Mouse (Mus musculus) forebrain, embryonic 16.5 days (tissue): ENCODE measurements around the gene Ednrb. TPM values are rescaled to one million over a fixed set of nuclear protein-coding genes. Genes with fewer than 3 reads are reported as not detected.

ENCODE experiments used
- ATAC-seq: fragments of 200-750 bp; cut with Nextera tagmentation; 2 replicates; pipeline ENCODE4 v1.8.0; 2017; ENCODE audit warnings: mild to moderate bottlenecking, moderate library complexity
- H3K27ac ChIP-seq: fragments of 300-500 bp; sonication (generic); 2 replicates; pipeline ENCODE4 v1.5.1; 2014; ENCODE audit warnings: low read length, control low read depth
- H3K27me3 ChIP-seq: fragments of 300-500 bp; sonication (generic); replicated peaks from 2 replicates; pipeline ENCODE4 v1.6.1; 2014; ENCODE audit warnings: low read length; ENCODE audit not compliant: control insufficient read depth, insufficient read depth
- H3K36me3 ChIP-seq: fragments of 300-500 bp; sonication (generic); 2 replicates; pipeline ENCODE4 v1.6.1; 2014; ENCODE audit not compliant: control insufficient read depth, insufficient read depth
- H3K4me1 ChIP-seq: fragments of 300-500 bp; sonication (generic); replicated peaks from 2 replicates; pipeline ENCODE4 v1.6.1; 2014; ENCODE audit warnings: low read length; ENCODE audit not compliant: control insufficient read depth, insufficient read depth
- H3K4me2 ChIP-seq: fragments of 300-500 bp; sonication (generic); 2 replicates; pipeline ENCODE4 v1.6.1; 2014; ENCODE audit warnings: mild to moderate bottlenecking, low read length, control low read depth
- H3K4me3 ChIP-seq: fragments of 300-500 bp; sonication (generic); replicated peaks from 2 replicates; pipeline ENCODE4 v1.5.1; 2014; ENCODE audit warnings: mild to moderate bottlenecking, low read length, control low read depth
- H3K9ac ChIP-seq: fragments of 300-500 bp; sonication (generic); replicated peaks from 2 replicates; pipeline ENCODE4 v1.6.1; 2014; ENCODE audit warnings: low read depth, low read length, control low read depth
- H3K9me3 ChIP-seq: fragments of 300-500 bp; sonication (generic); 2 replicates; pipeline ENCODE4 v1.6.1; 2016; ENCODE audit warnings: low read length; ENCODE audit not compliant: control insufficient read depth
- WGBS: fragments of 180-500 bp; shearing (Covaris S2); extraction: QIAGEN DNeasy Blood & Tissue Kit; methylation state at CpG from one replicate; pipeline ENCODE4 v1.1.7; 2014; 5-methylcytosine and 5-hydroxymethylcytosine counted together
- polyA plus RNA-seq: library from polyadenylated mRNA; unstranded; fragments of >200 nt; fragmentation: Nextera tagmentation; extraction: Ambion mirVana; gene quantifications from 2 replicates; pipeline ENCODE4 v1.2.1, GENCODE M21; 2015

The Ednrb gene
- polyA plus RNA-seq, 1 experiment from 2014 or later: 46.1 TPM

- H3K4me2 ChIP-seq: no peak overlapping the region
- WGBS: 90% methylated on average over 3 of the region's 3 CpGs
- no peaks in the 10 kb centered on the region for H3K27me3 ChIP-seq
- no peak for ATAC-seq
- H3K9ac ChIP-seq: no peak overlapping the region
- H3K4me1 ChIP-seq: no peaks in the 10 kb centered on the region
- no peaks in the 10 kb centered on the region for H3K36me3 ChIP-seq
- no peak overlapping the region for H3K27ac ChIP-seq
- H3K9me3 ChIP-seq: no peaks in the 10 kb centered on the region
- H3K4me3 ChIP-seq: no peak overlapping the region
Observed at GRCm38 (mm10) chr14:103813246-103813645, 31.0 kb downstream of the Ednrb start.

- Histone ChIP-seq H3K9ac (no peak overlapping the region), H3K4me2 (no peak overlapping the region), H3K4me3 (no peak overlapping the region), H3K9me3 (no peaks in the 10 kb centered on the region), H3K27ac (no peak overlapping the region), H3K27me3 (no peaks in the 10 kb centered on the region), H3K4me1 (no peaks in the 10 kb centered on the region), H3K36me3 (no peaks in the 10 kb centered on the region)
- WGBS: 91% methylated on average over 7 of the region's 7 CpGs
- ATAC-seq: no peak
Observed at GRCm38 (mm10) chr14:103811291-103811690, 32.9 kb downstream of the Ednrb start.

GRCm38 (mm10) chr14:103803907-103804659 lies 40.1 kb downstream of the Ednrb start:
- Histone ChIP-seq H3K27ac (no peak overlapping the region), H3K36me3 (no peaks in the 10 kb centered on the region), H3K4me3 (no peak overlapping the region), H3K9ac (no peak overlapping the region), H3K4me1 (no peaks in the 10 kb centered on the region), H3K27me3 (no peaks in the 10 kb centered on the region), H3K4me2 (no peak overlapping the region), H3K9me3 (no peaks in the 10 kb centered on the region)
- ATAC-seq: no peak
- WGBS: 93% methylated on average over 4 of the region's 4 CpGs

- Histone ChIP-seq H3K36me3 (no peaks in the 10 kb centered on the region), H3K4me2 (no peak overlapping the region), H3K27ac (no peak overlapping the region), H3K27me3 (no peaks in the 10 kb centered on the region), H3K9me3 (peaks cover 4% of the 10 kb centered on the region; the same call in 1 of the 2 replicates), H3K4me3 (no peak overlapping the region), H3K4me1 (peaks cover 3% of the 10 kb centered on the region), H3K9ac (no peak overlapping the region)
- ATAC-seq: no peak
- WGBS: 87% methylated on average over 3 of the region's 3 CpGs
Observed at GRCm38 (mm10) chr14:103797123-103797522, 47.1 kb downstream of the Ednrb start.

GRCm38 (mm10) chr14:103795591-103795990 lies 48.6 kb downstream of the Ednrb start:
- no peak for ATAC-seq
- Histone ChIP-seq H3K27ac (no peak overlapping the region), H3K4me1 (peaks cover 3% of the 10 kb centered on the region), H3K36me3 (no peaks in the 10 kb centered on the region), H3K9ac (no peak overlapping the region), H3K4me2 (no peak overlapping the region), H3K27me3 (no peaks in the 10 kb centered on the region), H3K9me3 (peaks cover 4% of the 10 kb centered on the region; the same call in 1 of the 2 replicates), H3K4me3 (no peak overlapping the region)
- WGBS: 94% methylated on average over 1 of the region's 1 CpGs

GRCm38 (mm10) chr14:103793409-103793808 lies 50.8 kb downstream of the Ednrb start:
- H3K9me3 ChIP-seq: peaks cover 4% of the 10 kb centered on the region; the same call in 1 of the 2 replicates
- 52% methylated on average over 5 of the region's 5 CpGs for WGBS
- H3K4me2 ChIP-seq: no peak overlapping the region
- H3K27me3 ChIP-seq: no peaks in the 10 kb centered on the region
- ATAC-seq: no peak
- no peak overlapping the region for H3K27ac ChIP-seq
- H3K9ac ChIP-seq: no peak overlapping the region
- no peaks in the 10 kb centered on the region for H3K36me3 ChIP-seq
- H3K4me3 ChIP-seq: no peak overlapping the region
- H3K4me1 ChIP-seq: peaks cover 3% of the 10 kb centered on the region

DNA sequence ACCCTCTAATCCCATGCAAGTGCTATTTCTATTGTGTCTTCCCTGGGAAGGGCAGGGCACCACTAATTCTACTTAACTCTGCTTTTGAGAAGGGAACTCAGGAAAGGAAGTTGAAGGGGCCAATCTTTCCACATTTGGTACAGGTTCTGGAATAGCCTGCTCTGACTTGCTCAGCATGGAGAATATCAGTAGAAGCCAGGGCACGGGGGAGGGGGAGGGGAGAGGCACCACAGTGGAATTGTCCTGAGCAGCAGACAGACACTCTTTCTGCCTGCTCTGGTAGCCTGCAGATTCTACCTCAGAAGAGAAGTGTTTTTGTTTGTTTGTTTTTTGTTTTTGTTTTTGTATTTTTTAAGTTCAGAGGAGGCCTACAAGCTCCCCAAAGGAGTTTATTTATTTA lies 51.5 kb downstream of the Ednrb start:
- 38% methylated on average over 1 of the region's 1 CpGs for WGBS
- no peaks in the 10 kb centered on the region for H3K36me3 ChIP-seq

GRCm38 (mm10) chr14:103787547-103787946 lies 56.7 kb downstream of the Ednrb start:
- no peak for ATAC-seq
- H3K9me3 ChIP-seq: no peaks in the 10 kb centered on the region
- no peaks in the 10 kb centered on the region for H3K27me3 ChIP-seq
- H3K4me2 ChIP-seq: no peak overlapping the region
- WGBS: 95% methylated on average over 2 of the region's 2 CpGs
- H3K9ac ChIP-seq: no peak overlapping the region
- no peaks in the 10 kb centered on the region for H3K36me3 ChIP-seq
- no peak overlapping the region for H3K27ac ChIP-seq
- H3K4me1 ChIP-seq: no peaks in the 10 kb centered on the region; the same call in 1 of the 2 replicates
- H3K4me3 ChIP-seq: no peak overlapping the region

More for the DNA sequence above, 51.5 kb downstream of the Ednrb start:
- Histone ChIP-seq H3K9me3 (peaks cover 4% of the 10 kb centered on the region; the same call in 1 of the 2 replicates), H3K9ac (no peak overlapping the region), H3K4me2 (no peak overlapping the region), H3K27me3 (no peaks in the 10 kb centered on the region), H3K27ac (no peak overlapping the region), H3K4me1 (peaks cover 3% of the 10 kb centered on the region), H3K4me3 (no peak overlapping the region)
- ATAC-seq: no peak

GRCm38 (mm10) chr14:103785096-103785965 lies 58.9 kb downstream of the Ednrb start:
- 86% methylated on average over 9 of the region's 9 CpGs for WGBS
- Histone ChIP-seq H3K27me3 (no peaks in the 10 kb centered on the region), H3K36me3 (no peaks in the 10 kb centered on the region), H3K27ac (no peak overlapping the region), H3K9ac (no peak overlapping the region), H3K4me2 (no peak overlapping the region), H3K4me1 (no peaks in the 10 kb centered on the region), H3K4me3 (no peak overlapping the region), H3K9me3 (no peaks in the 10 kb centered on the region)
- ATAC-seq: no peak
